Mouse (Mus musculus) ES-Bruce4 (cell line): ENCODE measurements at regions not wholly inside any gene's neighbourhood (a gene's known extent, or its start where the extent isn't known, plus 50 kb on each side); places are given as distances from the start of the nearest gene placed in this dataset.

Source experiments
- CTCF ChIP-seq: IDR thresholded peaks from one replicate; pipeline ENCODE4 v1.8.1; 2011; ENCODE audit warnings: low read depth, low read length
- EP300 ChIP-seq: IDR thresholded peaks from 2 replicates; pipeline ENCODE4 v1.6.1; 2011; ENCODE audit warnings: low read depth, low read length; ENCODE audit not compliant: insufficient read depth
- POLR2A ChIP-seq: IDR thresholded peaks from one replicate; pipeline ENCODE4 v1.8.1; 2011; ENCODE audit warnings: low read length; ENCODE audit not compliant: insufficient read depth

- TF ChIP-seq CTCF (no peak), POLR2A (no peak), EP300 (no peak)
Observed at GRCm38 (mm10) chr8:112333171-112333570, 236.7 kb upstream of the Cntnap4 start.
